Comparison of ENCODE assay signal across 10 mouse cellular contexts in genomic region chr13:56617197-56617596, GRCm38 (mm10).
"Had no signal": no experiment of that assay in that cellular context is flagged by ENCODE, and none has a peak within 500 bp of the region (broad histone marks: within the 10 kb centered on the region; RNA-seq: fewer than 3 reads in every experiment).

No protein-coding gene starts in this region.

- H3K9ac ChIP-seq: liver, embryonic 12.5 days; lung, embryonic 15.5 days; midbrain, embryonic 15.5 days; neural tube, embryonic 12.5 days had no signal

- DNase-seq: left cerebral cortex, postnatal 4 days; lung, postnatal 14 days; thymus, postnatal 4 days had no signal

- H3K27ac ChIP-seq: liver, embryonic 12.5 days; lung, embryonic 15.5 days; macrophage; midbrain, embryonic 15.5 days; neural tube, embryonic 12.5 days; stomach, postnatal 0 days had no signal

- H3K9me3 ChIP-seq: liver, embryonic 12.5 days; lung, embryonic 15.5 days; megakaryocyte, embryonic 14.5 days; midbrain, embryonic 15.5 days; neural tube, embryonic 12.5 days had no signal

- H3K27me3 ChIP-seq: lung, embryonic 15.5 days; neural tube, embryonic 12.5 days had no signal

- H3K36me3 ChIP-seq: liver, embryonic 12.5 days; lung, embryonic 15.5 days; midbrain, embryonic 15.5 days; neural tube, embryonic 12.5 days had no signal

- H3K4me3 ChIP-seq: liver, embryonic 12.5 days; lung, embryonic 15.5 days; megakaryocyte, embryonic 14.5 days; midbrain, embryonic 15.5 days; neural tube, embryonic 12.5 days had no signal
